Mouse (Mus musculus) ES-Bruce4 (cell line): Measurements from ENCODE around the gene Veph1. TPM values are rescaled to one million over a fixed set of nuclear protein-coding genes. Genes with fewer than 3 reads are reported as not detected.

Source experiments
- H3K27ac ChIP-seq: 2 replicates; pipeline ENCODE4 v1.5.1; 2012; ENCODE audit warnings: low read length, inconsistent platforms; ENCODE audit not compliant: insufficient read depth
- H3K27me3 ChIP-seq: 2 replicates; pipeline ENCODE4 v1.6.1; 2012; ENCODE audit warnings: mild to moderate bottlenecking, low read length, inconsistent platforms; ENCODE audit not compliant: control insufficient read depth, poor library complexity, insufficient read depth, severe bottlenecking
- H3K36me3 ChIP-seq: 2 replicates; pipeline ENCODE4 v1.6.1; 2012; ENCODE audit warnings: inconsistent platforms, mild to moderate bottlenecking, low read length, moderate library complexity; ENCODE audit not compliant: control insufficient read depth, poor library complexity, insufficient read depth, severe bottlenecking
- H3K4me1 ChIP-seq: one replicate; pipeline ENCODE4 v1.8.1; 2011; ENCODE audit warnings: low read length; ENCODE audit not compliant: control insufficient read depth, insufficient read depth
- H3K4me3 ChIP-seq: 2 replicates; pipeline ENCODE4 v1.5.1; 2011; ENCODE audit warnings: low read depth, mild to moderate bottlenecking, low read length
- H3K9ac ChIP-seq: 2 replicates; pipeline ENCODE4 v1.6.1; 2012; ENCODE audit warnings: low read depth, mild to moderate bottlenecking, inconsistent platforms; ENCODE audit not compliant: poor library complexity, severe bottlenecking
- H3K9me3 ChIP-seq: replicated peaks from 2 replicates; pipeline ENCODE4 v1.6.1; 2012; ENCODE audit warnings: mild to moderate bottlenecking, low read length, inconsistent platforms; ENCODE audit not compliant: control insufficient read depth, poor library complexity, insufficient read depth, severe bottlenecking
- CTCF ChIP-seq: IDR thresholded peaks from one replicate; pipeline ENCODE4 v1.8.1; 2011; ENCODE audit warnings: low read depth, low read length
- EP300 ChIP-seq: IDR thresholded peaks from 2 replicates; pipeline ENCODE4 v1.6.1; 2011; ENCODE audit warnings: low read depth, low read length; ENCODE audit not compliant: insufficient read depth
- POLR2A ChIP-seq: IDR thresholded peaks from one replicate; pipeline ENCODE4 v1.8.1; 2011; ENCODE audit warnings: low read length; ENCODE audit not compliant: insufficient read depth
- polyA plus RNA-seq: library from polyadenylated mRNA; stranded (reverse); fragments of >200 nt; gene quantifications from 2 replicates; pipeline ENCODE4 v1.2.4, GENCODE M21; 2011; ENCODE audit warnings: low read depth; ENCODE audit not compliant: missing spikeins, insufficient read depth, insufficient read length

Gene Veph1
- polyA plus RNA-seq, 1 experiment: 0.12 TPM

DNA sequence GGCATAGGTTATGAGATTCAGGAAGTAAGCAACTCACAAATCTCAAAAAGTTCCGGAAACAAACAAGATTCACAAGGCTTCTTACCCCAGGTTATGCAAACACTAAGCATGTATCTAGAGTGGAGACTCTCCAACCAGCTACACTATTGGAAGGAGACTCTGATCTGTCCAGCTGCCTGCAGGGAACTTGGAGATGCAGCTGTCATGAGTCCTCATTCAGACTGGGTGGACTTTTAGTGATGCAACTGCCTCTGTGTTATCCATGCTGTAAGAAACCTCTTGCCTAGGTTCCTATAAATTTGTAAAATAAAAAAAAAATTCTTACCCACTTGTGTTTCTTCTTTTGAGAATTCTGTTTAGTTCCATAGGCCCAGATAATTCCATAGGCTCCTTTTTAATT lies 226.4 kb downstream of the Veph1 start:
- Histone ChIP-seq H3K36me3 (no peaks in the 10 kb centered on the region), H3K27ac (no peak overlapping the region), H3K4me1 (no peaks in the 10 kb centered on the region), H3K9ac (no peak overlapping the region), H3K9me3 (no peaks in the 10 kb centered on the region), H3K4me3 (no peak overlapping the region), H3K27me3 (no peaks in the 10 kb centered on the region)
- TF ChIP-seq POLR2A: no peak

DNA sequence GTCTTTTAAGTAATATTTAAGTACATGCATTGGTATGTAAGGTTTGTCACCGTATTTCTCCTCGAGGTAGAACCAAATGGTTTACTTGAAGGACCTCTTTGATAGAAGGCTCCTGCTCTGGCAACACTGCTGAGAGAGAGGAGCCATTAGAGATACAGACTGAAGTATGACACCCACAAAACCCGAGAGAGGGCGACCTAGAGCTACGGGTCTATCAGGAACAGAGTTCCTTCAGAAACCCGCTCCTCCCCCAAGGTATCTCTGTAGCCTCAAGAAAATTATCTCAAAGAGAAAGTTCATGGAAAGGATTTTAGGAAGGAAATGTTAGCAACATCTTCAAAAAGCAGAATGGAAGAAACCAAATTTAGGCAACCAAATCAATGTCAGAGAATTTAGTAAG lies 232.8 kb downstream of the Veph1 start:
- H3K9ac ChIP-seq: no peak overlapping the region
- no peaks in the 10 kb centered on the region for H3K36me3 ChIP-seq
- H3K4me1 ChIP-seq: no peaks in the 10 kb centered on the region
- TF ChIP-seq EP300 (no peak), CTCF (no peak), POLR2A (no peak)
- H3K9me3 ChIP-seq: no peaks in the 10 kb centered on the region
- no peaks in the 10 kb centered on the region for H3K27me3 ChIP-seq
- H3K4me3 ChIP-seq: no peak overlapping the region
- H3K27ac ChIP-seq: no peak overlapping the region

DNA sequence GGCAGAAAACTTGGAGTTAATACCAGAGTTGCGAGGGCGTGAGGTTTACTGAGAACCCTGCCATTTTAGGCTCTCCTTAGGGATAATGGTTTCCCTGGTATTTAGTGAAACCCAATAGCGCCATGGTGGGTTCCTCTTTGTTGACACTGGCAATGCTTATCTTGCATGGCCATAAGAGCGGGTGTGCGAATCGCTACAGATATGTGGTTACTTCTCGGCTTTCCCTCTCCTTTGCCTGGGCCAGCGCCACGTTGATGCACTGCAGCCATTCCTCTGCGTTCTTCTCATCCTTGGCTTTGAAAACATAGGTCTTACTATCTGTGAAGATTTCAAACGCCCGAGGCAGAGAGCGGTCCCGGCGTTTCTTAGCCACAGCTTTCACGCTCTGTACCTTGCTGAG lies 239.7 kb downstream of the Veph1 start:
- no peak overlapping the region for H3K9ac ChIP-seq
- H3K36me3 ChIP-seq: no peaks in the 10 kb centered on the region
- H3K4me1 ChIP-seq: no peaks in the 10 kb centered on the region
- no peak for TF ChIP-seq POLR2A
- no peak for TF ChIP-seq EP300
- TF ChIP-seq CTCF: no peak
- no peaks in the 10 kb centered on the region for H3K9me3 ChIP-seq
- H3K27ac ChIP-seq: no peak overlapping the region
- H3K4me3 ChIP-seq: no peak overlapping the region
- H3K27me3 ChIP-seq: no peaks in the 10 kb centered on the region

DNA sequence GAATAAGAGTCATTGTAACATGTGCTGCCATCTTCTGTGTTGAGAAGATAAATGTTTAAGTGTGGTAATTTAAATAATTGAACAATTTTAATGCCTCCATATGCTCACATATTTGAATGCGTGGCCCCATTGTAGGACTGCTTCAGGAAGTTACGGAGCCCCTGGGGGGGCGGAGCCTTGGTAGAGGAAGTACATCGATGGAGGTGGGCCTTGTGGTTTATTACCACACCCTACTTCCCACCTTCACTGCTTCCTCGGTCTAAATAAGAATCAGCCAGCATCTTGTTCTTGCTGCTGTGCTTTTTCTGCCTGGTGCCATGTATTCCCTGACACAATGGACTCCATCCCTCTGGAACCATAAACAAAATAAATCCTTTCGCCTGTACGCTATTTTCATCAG lies 241.0 kb downstream of the Veph1 start:
- H3K36me3 ChIP-seq: no peaks in the 10 kb centered on the region
- no peaks in the 10 kb centered on the region for H3K27me3 ChIP-seq
- no peak overlapping the region for H3K4me3 ChIP-seq
- no peak for TF ChIP-seq POLR2A
- no peak for TF ChIP-seq EP300
- no peak for TF ChIP-seq CTCF
- H3K4me1 ChIP-seq: no peaks in the 10 kb centered on the region
- H3K27ac ChIP-seq: no peak overlapping the region
- H3K9ac ChIP-seq: no peak overlapping the region
- no peaks in the 10 kb centered on the region for H3K9me3 ChIP-seq

DNA sequence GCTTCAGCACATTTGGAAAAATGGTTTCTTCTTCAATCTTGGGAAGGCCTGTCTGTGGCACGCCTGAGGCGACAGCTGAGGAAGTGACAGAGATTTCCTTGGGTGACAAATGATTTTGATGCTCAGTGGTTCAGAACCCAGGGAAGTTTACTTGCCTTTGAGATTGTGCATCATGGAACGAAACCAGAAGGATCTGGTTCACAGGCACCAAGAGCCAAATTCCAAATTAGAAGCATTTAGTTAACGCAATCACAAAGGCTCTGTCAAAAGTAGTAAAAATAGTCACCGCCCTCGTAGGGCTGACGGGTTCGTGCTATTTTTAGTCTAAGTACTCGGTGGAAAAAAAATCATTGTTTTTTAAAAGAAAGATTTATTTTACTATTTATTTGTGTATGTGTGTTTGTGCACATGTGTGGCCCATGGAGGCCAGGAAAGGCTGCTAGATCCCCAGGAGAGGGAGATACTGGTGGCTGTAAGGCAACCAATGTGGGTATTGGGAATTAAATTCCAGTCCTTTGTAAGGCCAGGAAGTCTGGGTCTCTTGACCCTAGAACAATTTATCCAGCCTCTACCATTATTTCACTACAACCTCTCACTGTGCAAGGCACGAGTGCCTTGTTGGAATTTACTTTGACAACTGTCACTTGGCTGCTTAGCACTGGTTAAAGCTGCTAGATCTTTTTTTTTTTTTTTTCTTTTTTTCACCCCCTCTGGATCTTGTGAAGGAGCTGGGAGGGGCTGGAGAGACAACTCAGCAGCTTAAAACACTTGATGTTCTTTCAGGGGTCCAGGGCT lies 246.3 kb downstream of the Veph1 start:
- no peak overlapping the region for H3K9ac ChIP-seq
- no peaks in the 10 kb centered on the region for H3K4me1 ChIP-seq
- H3K27me3 ChIP-seq: no peaks in the 10 kb centered on the region
- no peak overlapping the region for H3K27ac ChIP-seq
- no peaks in the 10 kb centered on the region for H3K36me3 ChIP-seq
- no peak for TF ChIP-seq CTCF
- no peak for TF ChIP-seq POLR2A
- no peak for TF ChIP-seq EP300
- no peak overlapping the region for H3K4me3 ChIP-seq
- H3K9me3 ChIP-seq: no peaks in the 10 kb centered on the region

DNA sequence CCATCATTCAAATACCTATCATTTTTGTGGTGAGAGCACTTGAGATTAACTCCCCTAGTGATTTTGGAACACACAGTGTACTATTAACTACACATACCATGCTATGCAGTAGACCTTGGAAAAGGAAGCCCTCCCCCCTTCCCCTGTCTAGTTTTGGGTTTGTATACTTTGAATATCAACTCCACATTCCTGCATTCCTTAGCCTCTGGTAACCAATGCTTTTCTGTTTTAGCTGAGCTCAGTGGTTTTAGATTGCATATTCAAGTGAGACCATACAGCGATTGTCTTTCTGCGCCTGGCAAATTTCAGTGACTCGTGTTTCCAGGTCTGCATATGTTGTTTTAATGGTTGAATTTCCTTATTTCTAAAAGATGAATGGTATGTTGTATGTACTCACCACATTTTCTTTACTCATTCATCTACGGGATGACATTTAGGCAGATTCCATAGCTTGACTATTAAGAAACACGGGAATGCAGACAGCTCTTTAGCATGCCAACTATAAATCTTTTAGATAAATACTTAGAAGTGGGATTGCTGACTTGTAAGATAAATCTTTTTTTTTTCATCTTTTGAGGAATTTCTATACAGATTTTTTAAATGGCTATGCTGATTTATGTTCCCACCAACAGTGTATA lies 255.7 kb downstream of the Veph1 start:
- Histone ChIP-seq H3K27ac (no peak overlapping the region), H3K36me3 (no peaks in the 10 kb centered on the region), H3K4me1 (no peaks in the 10 kb centered on the region)

More for the DNA sequence above, 255.7 kb downstream of the Veph1 start:
- Histone ChIP-seq H3K9ac (no peak overlapping the region), H3K9me3 (no peaks in the 10 kb centered on the region), H3K4me3 (no peak overlapping the region), H3K27me3 (no peaks in the 10 kb centered on the region)
- no peak for TF ChIP-seq POLR2A
- no peak for TF ChIP-seq EP300
- TF ChIP-seq CTCF: no peak
